Mouse (Mus musculus) spleen, adult 10 weeks (tissue): Measurements from ENCODE around the gene Ifih1. TPM values are rescaled to one million over a fixed set of nuclear protein-coding genes. Genes with fewer than 3 reads are reported as not detected.

Source experiments
- polyA plus RNA-seq: library from polyadenylated mRNA; stranded (reverse); fragments of 350-450 nt; fragmentation: Illumina TruSeq; extraction: RNeasy Lipid Tissue Mini Kit (QIAGEN cat#74804); gene quantifications from one replicate; pipeline ENCODE4 v1.2.3, GENCODE M21; 2015; ENCODE audit warnings: low replicate concordance; ENCODE audit not compliant: insufficient read depth

Gene Ifih1
- polyA plus RNA-seq, result 19.3 TPM

GRCm38 (mm10) chr2:62646014-62646645 lies at the start of gene Ifih1:
TSS of gene Ifih1 (minus strand) at chr2:62646255.

GRCm38 (mm10) chr2:62664135-62664670 lies 18.1 kb upstream of the Ifih1 start, which contains the start of gene Gca:
TSS of gene Gca (plus strand) at chr2:62664285.

DNA sequence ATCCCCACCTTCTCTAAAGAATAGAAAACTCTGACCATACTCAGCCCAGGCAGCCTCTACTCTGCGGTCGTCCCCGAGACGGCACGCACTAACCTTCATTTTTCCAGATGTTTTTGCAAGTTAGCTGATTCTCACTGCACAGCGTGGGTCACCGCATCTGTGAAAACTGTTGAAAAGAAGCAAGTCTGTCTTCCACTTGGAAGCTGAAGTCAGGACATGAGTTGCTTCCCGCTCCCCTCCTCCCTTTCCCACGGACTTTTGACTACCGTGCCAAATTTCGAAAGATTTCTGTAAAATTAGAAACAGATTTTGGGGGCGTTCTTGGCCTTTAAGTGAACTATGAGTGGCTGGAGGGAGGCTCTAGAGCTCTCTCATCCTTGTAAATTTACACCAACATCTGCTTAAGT lies 72.3 kb downstream of the Ifih1 start, which contains the start of gene Fap:
Gene Fap, minus strand, starts transcription at position 323 of the 407 bp plus-strand sequence.

Other genes starting within 250 kb of the Ifih1 start
- 94.1 TPM for gene Dpp4, start 234.0 kb downstream of the Ifih1 start, polyA plus RNA-seq
- gene Gcg, start 162.6 kb downstream of the Ifih1 start, polyA plus RNA-seq, result not detected
- gene Fap, start 72.2 kb downstream of the Ifih1 start, polyA plus RNA-seq, result 2.1 TPM
- gene Gca, start 18.0 kb upstream of the Ifih1 start, polyA plus RNA-seq, result 14.3 TPM